Mouse (Mus musculus): ENCODE results near the gene Smyd1. TPM values are rescaled to one million over a fixed set of nuclear protein-coding genes. Genes with fewer than 3 reads are reported as not detected.

The Smyd1 gene
- total and polyA plus RNA-seq, 3 experiments = 192 to 352 (median 325) TPM

GRCm38 (mm10) chr6:71212471-71212870 is 109.6 kb downstream of the Smyd1 start:
- intact Hi-C loops (cut with DNase I) = no loop called here
- TF ChIP-seq POLR2A (IDR thresholded peaks at IDR 0.05; ENCODE audit: insufficient read depth, low read depth, low read length) = no peak
- TF ChIP-seq EP300 (IDR thresholded peaks at IDR 0.05; ENCODE audit: insufficient read depth, low read depth, low read length) = no peak
- TF ChIP-seq CTCF (IDR thresholded peaks at IDR 0.05) = no peak
- 95% methylated on average over 3 of the region's 3 CpGs for WGBS
- no peaks in the 10 kb centered on the region for H3K4me1 ChIP-seq (ENCODE audit: control insufficient read depth, insufficient read depth, low read length)
- H3K27me3 ChIP-seq (ENCODE audit: control insufficient read depth, insufficient read depth, low read length) = no peaks in the 10 kb centered on the region
- no peaks in the 10 kb centered on the region for H3K36me3 ChIP-seq (ENCODE audit: control insufficient read depth, insufficient read depth, low read length)
- no peak for DNase-seq
- no peaks in the 10 kb centered on the region for H3K79me2 ChIP-seq (replicated peaks; ENCODE audit: control insufficient read depth, insufficient read depth, low read length)
- H3K27ac ChIP-seq = no peak overlapping the region
- H3K9ac ChIP-seq (ENCODE audit: low read depth, low read length) = no peak overlapping the region
- no peak overlapping the region for H3K4me3 ChIP-seq

GRCm38 (mm10) chr6:71211917-71212316 is 110.1 kb downstream of the Smyd1 start:
- intact Hi-C loops (cut with DNase I) = no loop called here
- H3K9ac ChIP-seq (ENCODE audit: low read depth, low read length) = no peak overlapping the region
- WGBS = 11% methylated on average over 7 of the region's 7 CpGs
- no peaks in the 10 kb centered on the region for H3K36me3 ChIP-seq (ENCODE audit: control insufficient read depth, insufficient read depth, low read length)
- H3K4me3 ChIP-seq = no peak overlapping the region
- no peaks in the 10 kb centered on the region for H3K4me1 ChIP-seq (ENCODE audit: control insufficient read depth, insufficient read depth, low read length)
- H3K27me3 ChIP-seq (ENCODE audit: control insufficient read depth, insufficient read depth, low read length) = no peaks in the 10 kb centered on the region
- peak in 1 of 2 experiments; percentile 29 for DNase-seq
- no peak overlapping the region for H3K27ac ChIP-seq
- H3K79me2 ChIP-seq (replicated peaks; ENCODE audit: control insufficient read depth, insufficient read depth, low read length) = no peaks in the 10 kb centered on the region
- TF ChIP-seq POLR2A (IDR thresholded peaks at IDR 0.05; ENCODE audit: insufficient read depth, low read depth, low read length) (no peak), EP300 (IDR thresholded peaks at IDR 0.05; ENCODE audit: insufficient read depth, low read depth, low read length) (no peak), CTCF (IDR thresholded peaks at IDR 0.05) (no peak)

- intact Hi-C loops (cut with DNase I) = no loop called here
- Histone ChIP-seq H3K4me1 (ENCODE audit: control insufficient read depth, insufficient read depth, low read length) (no peaks in the 10 kb centered on the region), H3K9ac (ENCODE audit: low read depth, low read length) (no peak overlapping the region), H3K79me2 (replicated peaks; ENCODE audit: control insufficient read depth, insufficient read depth, low read length) (no peaks in the 10 kb centered on the region), H3K4me3 (no peak overlapping the region), H3K27me3 (ENCODE audit: control insufficient read depth, insufficient read depth, low read length) (no peaks in the 10 kb centered on the region), H3K27ac (no peak overlapping the region), H3K36me3 (ENCODE audit: control insufficient read depth, insufficient read depth, low read length) (no peaks in the 10 kb centered on the region)
- WGBS = 88% methylated on average over 2 of the region's 2 CpGs
- DNase-seq = no peak
- TF ChIP-seq POLR2A (IDR thresholded peaks at IDR 0.05; ENCODE audit: insufficient read depth, low read depth, low read length) (no peak), EP300 (IDR thresholded peaks at IDR 0.05; ENCODE audit: insufficient read depth, low read depth, low read length) (no peak), CTCF (IDR thresholded peaks at IDR 0.05) (no peak)
These were observed 113.3 kb downstream of the Smyd1 start for GRCm38 (mm10) chr6:71208691-71209090.

- H3K27me3 ChIP-seq (ENCODE audit: control insufficient read depth, insufficient read depth, low read length) = no peaks in the 10 kb centered on the region
- no peak overlapping the region for H3K9ac ChIP-seq (ENCODE audit: low read depth, low read length)
- H3K36me3 ChIP-seq (ENCODE audit: control insufficient read depth, insufficient read depth, low read length) = no peaks in the 10 kb centered on the region
- WGBS = 91% methylated on average over 8 of the region's 8 CpGs
- no peaks in the 10 kb centered on the region for H3K4me1 ChIP-seq (ENCODE audit: control insufficient read depth, insufficient read depth, low read length)
- no peak overlapping the region for H3K4me3 ChIP-seq
- intact Hi-C loops (cut with DNase I) = no loop called here
- H3K27ac ChIP-seq = no peak overlapping the region
- no peak for DNase-seq
- TF ChIP-seq POLR2A (IDR thresholded peaks at IDR 0.05; ENCODE audit: insufficient read depth, low read depth, low read length) (no peak), CTCF (IDR thresholded peaks at IDR 0.05) (no peak), EP300 (IDR thresholded peaks at IDR 0.05; ENCODE audit: insufficient read depth, low read depth, low read length) (no peak)
- no peaks in the 10 kb centered on the region for H3K79me2 ChIP-seq (replicated peaks; ENCODE audit: control insufficient read depth, insufficient read depth, low read length)
These were observed 117.9 kb downstream of the Smyd1 start for GRCm38 (mm10) chr6:71204166-71204565.

GRCm38 (mm10) chr6:71203674-71204073 is 118.4 kb downstream of the Smyd1 start:
- no peaks in the 10 kb centered on the region for H3K79me2 ChIP-seq (replicated peaks; ENCODE audit: control insufficient read depth, insufficient read depth, low read length)
- H3K4me3 ChIP-seq = no peak overlapping the region
- intact Hi-C loops (cut with DNase I) = no loop called here
- H3K9ac ChIP-seq (ENCODE audit: low read depth, low read length) = no peak overlapping the region
- TF ChIP-seq CTCF (IDR thresholded peaks at IDR 0.05) (no peak), EP300 (IDR thresholded peaks at IDR 0.05; ENCODE audit: insufficient read depth, low read depth, low read length) (no peak)
- 74% methylated on average over 5 of the region's 5 CpGs for WGBS
- DNase-seq = no peak
- no peaks in the 10 kb centered on the region for H3K4me1 ChIP-seq (ENCODE audit: control insufficient read depth, insufficient read depth, low read length)
- no peak overlapping the region for H3K27ac ChIP-seq
- no peaks in the 10 kb centered on the region for H3K27me3 ChIP-seq (ENCODE audit: control insufficient read depth, insufficient read depth, low read length)
- no peaks in the 10 kb centered on the region for H3K36me3 ChIP-seq (ENCODE audit: control insufficient read depth, insufficient read depth, low read length)

GRCm38 (mm10) chr6:71201925-71202324 is 120.1 kb downstream of the Smyd1 start:
- Histone ChIP-seq H3K27ac (no peak overlapping the region), H3K9ac (ENCODE audit: low read depth, low read length) (no peak overlapping the region), H3K4me1 (ENCODE audit: control insufficient read depth, insufficient read depth, low read length) (no peaks in the 10 kb centered on the region), H3K27me3 (ENCODE audit: control insufficient read depth, insufficient read depth, low read length) (no peaks in the 10 kb centered on the region), H3K4me3 (no peak overlapping the region), H3K79me2 (replicated peaks; ENCODE audit: control insufficient read depth, insufficient read depth, low read length) (no peaks in the 10 kb centered on the region), H3K36me3 (ENCODE audit: control insufficient read depth, insufficient read depth, low read length) (no peaks in the 10 kb centered on the region)
- intact Hi-C loops (cut with DNase I) = no loop called here
- TF ChIP-seq EP300 (IDR thresholded peaks at IDR 0.05; ENCODE audit: insufficient read depth, low read depth, low read length) = no peak
- TF ChIP-seq CTCF (IDR thresholded peaks at IDR 0.05) = no peak
- TF ChIP-seq POLR2A (IDR thresholded peaks at IDR 0.05; ENCODE audit: insufficient read depth, low read depth, low read length) = no peak
- WGBS = 66% methylated on average over 5 of the region's 5 CpGs
- no peak for DNase-seq
